Mouse (Mus musculus) erythroblast, embryonic 14.5 days (primary cell): ENCODE measurements around the gene BC055324.

ENCODE experiments used
- GATA1 ChIP-seq: IDR thresholded peaks from 2 replicates; pipeline ENCODE4 v1.6.1; 2012; ENCODE audit warnings: low read length, inconsistent platforms, mixed read lengths
- TAL1 ChIP-seq: IDR thresholded peaks from 3 replicates; pipeline ENCODE4 v1.6.1; 2012; ENCODE audit warnings: low read length, inconsistent platforms, mixed read lengths

- TF ChIP-seq GATA1: no peak
- TF ChIP-seq TAL1: no peak
Measured at GRCm38 (mm10) chr1:163928846-163929245, 65.8 kb downstream of the BC055324 start, which contains the start of gene Scyl3.
